Mouse (Mus musculus) MEL (cell line): Measurements from ENCODE around the gene Vamp8.

Experiments used
- CTCF ChIP-seq, 3 experiments: IDR thresholded peaks in 2 of 3; conservative IDR thresholded peaks in 1 of 3; 2 replicates each; pipeline ENCODE4 v1.5.1; 2011 to 2012; ENCODE audit warnings: low read length in 3 of 3, low read depth in 2 of 3, mild to moderate bottlenecking in 2 of 3, improper control_type of control experiment in 1 of 3, inconsistent platforms in 1 of 3, mixed read lengths in 1 of 3, moderate library complexity in 1 of 3; ENCODE audit not compliant: control insufficient read depth in 1 of 3, insufficient read depth in 1 of 3, poor library complexity in 1 of 3, severe bottlenecking in 1 of 3
- GABPA ChIP-seq: IDR thresholded peaks from 2 replicates; pipeline ENCODE4 v1.6.1; 2012; ENCODE audit warnings: low read depth, mild to moderate bottlenecking, inconsistent platforms, low read length, improper control_type of control experiment, moderate library complexity
- GATA1 ChIP-seq: IDR thresholded peaks from 2 replicates; pipeline ENCODE4 v1.6.1; 2011; ENCODE audit warnings: low read depth, low read length, improper control_type of control experiment
- KAT2A ChIP-seq: conservative IDR thresholded peaks from 2 replicates; pipeline ENCODE4 v1.6.1; 2012; ENCODE audit warnings: low read depth, low read length, improper control_type of control experiment, inconsistent platforms
- POLR2A ChIP-seq, 2 experiments: IDR thresholded peaks; 2 replicates each; pipeline ENCODE4 v1.6.1; 2011 to 2012; ENCODE audit warnings: low read length in 2 of 2, mild to moderate bottlenecking in 2 of 2, control low read depth in 1 of 2, improper control_type of control experiment in 1 of 2, low read depth in 1 of 2, moderate library complexity in 1 of 2; ENCODE audit not compliant: control insufficient read depth in 1 of 2, insufficient read depth in 1 of 2, poor library complexity in 1 of 2
- ZKSCAN1 ChIP-seq: IDR thresholded peaks from 2 replicates; pipeline ENCODE4 v1.6.1; 2012; ENCODE audit warnings: low read depth, mild to moderate bottlenecking, inconsistent platforms, low read length, improper control_type of control experiment, moderate library complexity

DNA sequence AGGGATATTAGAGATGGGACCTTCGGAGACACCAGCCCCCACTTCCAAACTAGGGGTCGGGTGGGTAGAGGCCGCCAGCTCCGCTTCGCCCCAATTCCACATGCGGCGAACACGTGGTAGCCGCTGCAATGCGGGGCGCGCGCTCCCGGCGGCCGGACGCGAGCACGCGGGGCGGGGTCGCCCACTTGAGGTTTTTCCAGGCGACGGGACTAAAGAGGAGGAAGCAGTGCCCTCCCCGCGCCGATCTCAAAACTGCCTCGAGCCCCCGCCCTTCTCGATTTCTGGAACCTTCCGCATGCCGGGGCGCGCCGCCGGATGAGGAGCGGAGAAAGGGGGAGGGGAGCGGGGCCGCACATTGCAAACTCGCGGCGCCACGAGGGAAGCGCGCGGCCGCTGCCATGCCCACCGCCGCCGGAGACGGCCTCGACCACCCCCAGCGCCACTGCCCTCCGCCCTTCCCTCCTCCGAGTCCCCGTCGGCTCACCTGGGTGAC, 48.4 kb upstream of the Vamp8 start:
- TF ChIP-seq GABPA = no peak
- no peak for TF ChIP-seq KAT2A
- no peak for TF ChIP-seq POLR2A (IDR thresholded peaks at IDR 0.05; ENCODE audit: control insufficient read depth in 1 of 2, insufficient read depth in 1 of 2, low read depth in 1 of 2, low read length in 2 of 2, poor library complexity in 1 of 2)
- TF ChIP-seq ZKSCAN1 = no peak
- TF ChIP-seq CTCF (IDR thresholded peaks at IDR 0.05 in 2 of 3, conservative IDR thresholded peaks at IDR 0.05 in 1 of 3; ENCODE audit: control insufficient read depth in 1 of 3, insufficient read depth in 1 of 3, low read depth in 2 of 3, low read length in 3 of 3, poor library complexity in 1 of 3, severe bottlenecking in 1 of 3) = no peak
- TF ChIP-seq GATA1 = no peak
